Mouse (Mus musculus): ENCODE measurements around the gene Fam234a. TPM values are rescaled to one million over a fixed set of nuclear protein-coding genes. Genes with fewer than 3 reads are reported as not detected.

The Fam234a gene
- polyA plus RNA-seq, 1 experiment, result 42.0 TPM

- H3K4me1 ChIP-seq (ENCODE audit: control insufficient read depth, insufficient read depth, insufficient read length, low read length), result no peaks in the 10 kb centered on the region
- H3K27ac ChIP-seq (replicated peaks; ENCODE audit: low read depth, low read length), result no peak overlapping the region
- no peak overlapping the region for H3K4me3 ChIP-seq (ENCODE audit: insufficient read depth, low read depth, low read length)
Measured at GRCm38 (mm10) chr17:26162736-26163135, 81.3 kb downstream of the Fam234a start.

Other genes with a start within 250 kb of the Fam234a start
- gene Rab11fip3, start 174.7 kb downstream of the Fam234a start, polyA plus RNA-seq (2012; ENCODE audit: insufficient read depth, insufficient read length, missing spikeins), result 5.3 and 5.7 TPM in 2 replicates
- gene Decr2, start 153.9 kb downstream of the Fam234a start, polyA plus RNA-seq (2012; ENCODE audit: insufficient read depth, insufficient read length, missing spikeins), result 48.4 and 53.1 TPM in 2 replicates
- gene Nme4, start 148.6 kb downstream of the Fam234a start, polyA plus RNA-seq (2012; ENCODE audit: insufficient read depth, insufficient read length, missing spikeins), result 1.9 and 5.5 TPM in 2 replicates
- gene Tmem8, start 130.9 kb downstream of the Fam234a start, polyA plus RNA-seq (2012; ENCODE audit: insufficient read depth, insufficient read length, missing spikeins), result 3.0 and 5.1 TPM in 2 replicates
- gene Mrpl28, start 120.7 kb downstream of the Fam234a start, polyA plus RNA-seq (2012; ENCODE audit: insufficient read depth, insufficient read length, missing spikeins), result 126 and 135 TPM in 2 replicates
- 10.5 and 10.9 TPM in 2 replicates for gene Axin1, start 105.6 kb downstream of the Fam234a start, polyA plus RNA-seq (2012; ENCODE audit: insufficient read depth, insufficient read length, missing spikeins)
- not detected in 2 replicates for gene Pdia2, start 45.2 kb downstream of the Fam234a start, polyA plus RNA-seq (2012; ENCODE audit: insufficient read depth, insufficient read length, missing spikeins)
- not detected in 2 replicates for gene Rgs11, start 41.3 kb downstream of the Fam234a start, polyA plus RNA-seq (2012; ENCODE audit: insufficient read depth, insufficient read length, missing spikeins)
- gene Arhgdig, start 36.5 kb downstream of the Fam234a start, polyA plus RNA-seq (2012; ENCODE audit: insufficient read depth, insufficient read length, missing spikeins), result 3.1 and 7.4 TPM in 2 replicates
- gene Luc7l, start 8.7 kb upstream of the Fam234a start, polyA plus RNA-seq (2012; ENCODE audit: insufficient read depth, insufficient read length, missing spikeins), result 10.7 and 23.5 TPM in 2 replicates
- 0.99 and 1.8 TPM in 2 replicates for gene Neurl1b, start 170.6 kb upstream of the Fam234a start, polyA plus RNA-seq (2012; ENCODE audit: insufficient read depth, insufficient read length, missing spikeins)